ENCODE assay signal across 8 mouse cellular contexts in genomic region chr10:12726041-12726608, GRCm38 (mm10).
DNase-seq lines count a peak whose midpoint lies in the region; ATAC-seq and TF ChIP-seq lines count a peak whose summit lies in the region.
"Had no signal": no experiment of that assay in that cellular context is flagged by ENCODE, and none has a peak within 500 bp of the region (broad histone marks: within the 10 kb centered on the region; RNA-seq: fewer than 3 reads in every experiment).

No protein-coding gene starts in this region.

- 45% methylated on average over 13 of the region's 13 CpGs for WGBS in kidney, adult 2 months
- 38% methylated on average over 13 of the region's 13 CpGs for WGBS in midbrain, embryonic 13.5 days

- peak; percentile 61 for ATAC-seq in midbrain, embryonic 13.5 days

- H3K36me3 ChIP-seq in ES-E14 (ENCODE audit: control insufficient read depth, insufficient read depth, low read length, poor library complexity, severe bottlenecking), result peaks cover 2% of the 10 kb centered on the region; the same call in 1 of the 2 replicates
- H3K36me3 ChIP-seq in kidney, adult 2 months (ENCODE audit: control insufficient read depth, insufficient read depth, low read length), result no peaks in the 10 kb centered on the region
- H3K36me3 ChIP-seq in midbrain, embryonic 13.5 days, result no peaks in the 10 kb centered on the region

- H3K9ac ChIP-seq in ES-E14 (ENCODE audit: insufficient read depth, low read depth, low read length, poor library complexity, severe bottlenecking), result no peak overlapping the region
- no peak overlapping the region for H3K9ac ChIP-seq in midbrain, embryonic 13.5 days (replicated peaks)
- H3K9ac ChIP-seq: liver, embryonic 13.5 days had no signal

- TF ChIP-seq CTCF in kidney, adult 2 months (conservative IDR thresholded peaks at IDR 0.05; ENCODE audit: insufficient read depth, insufficient read length, low read depth, low read length), result no peak

- TF ChIP-seq POLR2A in kidney, adult 2 months (IDR thresholded peaks at IDR 0.05; ENCODE audit: low read depth, low read length), result no peak

- H3K4me1 ChIP-seq in ES-E14 (ENCODE audit: control insufficient read depth in 2 of 2, insufficient read depth in 2 of 2, low read length in 2 of 2, poor library complexity in 1 of 2), result peaks cover 0 to 8% of the 10 kb centered on the region in 2 experiments; a peak in 2 of 4 replicates
- H3K4me1 ChIP-seq in kidney, adult 2 months (ENCODE audit: control insufficient read depth, insufficient read depth, low read length), result peaks cover 4% of the 10 kb centered on the region; the same call in 1 of the 2 replicates
- H3K4me1 ChIP-seq in midbrain, embryonic 13.5 days (replicated peaks), result peaks cover 31% of the 10 kb centered on the region

- H3K27me3 ChIP-seq in kidney, adult 2 months (replicated peaks; ENCODE audit: control insufficient read depth, insufficient read depth, low read length), result no peaks in the 10 kb centered on the region
- H3K27me3 ChIP-seq in midbrain, embryonic 13.5 days, result no peaks in the 10 kb centered on the region
- H3K27me3 ChIP-seq: liver, embryonic 13.5 days had no signal

- H3K27ac ChIP-seq in ES-E14 (ENCODE audit: insufficient read depth, low read depth, low read length, poor library complexity, severe bottlenecking), result no peak overlapping the region
- no peak overlapping the region for H3K27ac ChIP-seq in kidney, adult 2 months (ENCODE audit: insufficient read depth, low read depth, low read length)
- H3K27ac ChIP-seq in midbrain, embryonic 13.5 days, result peak overlapping the region; percentile 19; the same call in 1 of the 2 replicates
- H3K27ac ChIP-seq: liver, embryonic 13.5 days had no signal

- H3K4me2 ChIP-seq in midbrain, embryonic 13.5 days (replicated peaks), result no peak overlapping the region
- H3K4me2 ChIP-seq: liver, embryonic 13.5 days had no signal

- H3K4me3 ChIP-seq in ES-E14 (ENCODE audit: insufficient read depth in 1 of 2, low read depth in 1 of 2, low read length in 2 of 2, poor library complexity in 1 of 2, severe bottlenecking in 1 of 2), result no peak overlapping the region
- H3K4me3 ChIP-seq in kidney, adult 2 months (ENCODE audit: insufficient read depth, low read depth, low read length), result no peak overlapping the region
- H3K4me3 ChIP-seq in midbrain, embryonic 13.5 days (replicated peaks), result no peak overlapping the region
- H3K4me3 ChIP-seq: liver, embryonic 13.5 days had no signal

- in situ Hi-C loops in ES-E14 (cut with MboI; ENCODE audit: low sequenced_read_pairs in 2 of 2, unreplicated experiment in 2 of 2), result no loop called here

- peak; percentile 28 for DNase-seq in ES-E14 (ENCODE audit: low read depth, low spot score)
- peak; percentile 69 for DNase-seq in brain, adult 2 months (ENCODE audit: low read depth, low spot score)
- DNase-seq in kidney, adult 2 months, result peak; percentile 68
- DNase-seq in heart, adult 8-10 months (ENCODE audit: low spot score), result no peak
- DNase-seq in right cerebral cortex, adult 18-20 months, result no peak
- DNase-seq in ovary, postnatal 14 days (ENCODE audit: low spot score), result no peak
- DNase-seq: liver, embryonic 13.5 days had no signal

- no peaks in the 10 kb centered on the region for H3K9me3 ChIP-seq in ES-E14 (ENCODE audit: control insufficient read depth, insufficient read depth, low read depth, low read length)
- no peaks in the 10 kb centered on the region for H3K9me3 ChIP-seq in midbrain, embryonic 13.5 days
- H3K9me3 ChIP-seq: liver, embryonic 13.5 days had no signal

TF ChIP-seq in ES-E14, 5 proteins besides CTCF, POLR2A, EP300 and RAD21:
- TF ChIP-seq ZC3H11A (IDR thresholded peaks at IDR 0.05; ENCODE audit: borderline replicate concordance, low read depth, low read length) (no peak), CHD2 (IDR thresholded peaks at IDR 0.05; ENCODE audit: low read depth, low read length) (no peak), HCFC1 (IDR thresholded peaks at IDR 0.05; ENCODE audit: borderline replicate concordance, insufficient read depth, low read length) (no peak), ZNF384 (IDR thresholded peaks at IDR 0.05; ENCODE audit: low read depth, low read length) (no peak), MAFK (IDR thresholded peaks at IDR 0.05; ENCODE audit: insufficient read depth, low read depth, low read length) (no peak)

Comparison
In these comparisons a context has a peak if more than half of its experiments do, and no peak if none do; other contexts are left out.
1. DNase-seq: peak in ES-E14 (single experiment), brain, adult 2 months (single experiment) and kidney, adult 2 months (single experiment); none in heart, adult 8-10 months (single experiment), right cerebral cortex, adult 18-20 months (single experiment) and ovary, postnatal 14 days (single experiment).